Mouse (Mus musculus) urinary bladder, postnatal 4 days (tissue): ENCODE data around the gene Cyp2a4.
"Not testable (repeated sequence)": the region's sequence is repeated elsewhere in the genome, so short reads cannot be mapped to it uniquely, and the experiment has no call there.

Experiments
- DNase-seq, 2 experiments: peaks; one replicate each; pipeline ENCODE4 v3.0.0; 2021 to 2022; ENCODE audit warnings: low spot score in 2 of 2

Gene Cyp2a4

DNA sequence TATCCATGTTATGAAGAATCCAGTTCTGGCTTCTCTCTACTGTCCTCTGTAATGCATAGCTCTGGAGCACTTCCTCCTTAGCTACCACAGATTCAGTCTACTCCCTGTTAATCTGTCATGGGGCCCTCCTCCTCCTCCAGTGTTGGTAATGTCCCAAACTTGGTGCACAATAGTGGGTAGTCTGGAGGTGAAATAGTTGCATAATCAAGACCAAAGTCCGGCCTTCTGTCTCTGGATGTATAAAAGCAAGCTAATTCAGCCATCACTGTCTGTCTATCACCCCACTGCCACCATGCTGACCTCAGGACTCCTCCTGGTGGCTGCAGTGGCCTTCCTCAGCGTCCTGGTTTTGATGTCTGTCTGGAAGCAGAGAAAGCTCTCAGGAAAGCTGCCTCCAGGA is at the start of gene Cyp2a4:
TSS of gene Cyp2a4 (plus strand) at position 244 of the 400 bp plus-strand sequence.
- DNase-seq = not testable (repeated sequence)

- not testable (repeated sequence) for DNase-seq
These were observed 46.9 kb upstream of the Cyp2a4 start, which contains the start of gene Vmn1r184 for GRCm38 (mm10) chr7:26260034-26260433. TSS of gene Vmn1r184 (plus strand) at chr7:26260334.

DNA sequence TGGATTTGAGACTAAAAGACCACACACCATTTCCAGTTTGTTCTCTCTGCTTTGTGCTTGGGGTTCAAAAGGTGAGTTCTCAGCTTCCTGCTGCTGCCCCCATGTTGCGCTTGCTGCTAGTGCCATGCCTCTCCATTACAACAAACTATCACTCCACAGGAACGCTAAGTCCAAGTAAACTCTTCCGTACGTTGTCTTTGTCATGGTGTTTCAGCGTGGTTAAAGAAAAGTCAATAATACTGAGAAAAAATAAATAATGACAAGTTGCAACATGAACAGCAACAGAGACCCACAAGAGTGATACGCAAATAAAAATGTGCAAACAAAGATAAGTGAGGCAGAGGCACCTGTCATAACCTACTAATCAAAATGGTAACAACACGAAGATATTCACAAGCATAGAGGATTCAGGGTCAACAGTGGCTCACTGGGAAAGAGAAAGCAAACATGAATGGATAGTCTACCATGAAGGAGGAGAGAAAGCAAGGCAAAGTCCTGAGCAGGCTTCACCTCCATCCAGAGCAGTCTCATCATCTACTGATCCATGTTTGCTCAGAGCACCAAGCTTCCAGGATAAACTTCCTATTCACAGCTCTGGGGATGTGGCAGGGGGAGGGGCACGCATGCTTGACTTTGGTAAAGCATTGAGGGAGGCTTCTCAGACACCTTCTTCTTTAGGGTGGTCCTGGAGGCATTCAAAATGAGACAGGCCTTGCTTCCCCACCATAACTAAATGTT is 3.4 kb upstream of the Cyp2a4 start:
- DNase-seq = not testable (repeated sequence)

DNA sequence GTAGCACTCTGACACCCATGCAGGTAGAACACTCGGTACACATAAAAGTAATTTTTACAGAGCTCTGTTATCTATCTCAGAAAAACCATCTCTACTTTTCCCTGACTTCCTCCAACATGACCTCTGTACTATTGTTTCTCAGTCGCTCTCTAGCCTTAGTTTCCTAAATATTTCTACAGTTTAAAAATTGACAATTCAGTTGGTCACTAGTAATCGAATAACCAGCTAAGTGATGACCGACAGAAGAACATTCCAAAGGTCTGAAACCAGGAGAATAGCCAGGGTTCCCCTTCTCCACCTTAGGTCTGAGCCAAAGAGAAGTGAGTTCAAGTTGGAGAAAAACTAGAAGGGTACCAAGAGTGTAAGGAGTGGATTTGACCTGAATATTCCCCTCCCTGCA is 4.8 kb downstream of the Cyp2a4 start:
- DNase-seq = not testable (repeated sequence)

DNA sequence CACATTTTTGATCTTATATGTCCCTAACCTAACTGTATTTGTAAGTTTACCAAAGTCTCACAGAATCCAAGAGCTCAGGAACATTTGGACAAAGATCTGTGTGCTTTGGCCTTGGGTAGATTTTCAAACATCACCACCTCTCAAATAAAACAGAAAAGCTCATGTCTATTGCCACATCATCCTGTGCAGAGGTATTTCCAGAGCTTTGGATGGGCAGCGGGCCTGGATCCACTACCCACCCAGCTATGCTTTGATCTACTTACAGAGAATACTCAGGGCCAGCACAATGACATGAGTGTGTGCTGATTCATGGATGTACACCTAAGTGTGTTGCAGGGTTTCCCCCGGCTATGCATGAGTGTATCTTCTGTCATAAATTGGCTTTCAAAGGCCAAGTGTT is 8.2 kb downstream of the Cyp2a4 start:
- not testable (repeated sequence) for DNase-seq

- not testable (repeated sequence) for DNase-seq
These were observed 8.8 kb downstream of the Cyp2a4 start for GRCm38 (mm10) chr7:26315809-26316208.

GRCm38 (mm10) chr7:26320361-26320760 is 13.4 kb downstream of the Cyp2a4 start:
- not testable (repeated sequence) for DNase-seq

GRCm38 (mm10) chr7:26350177-26350576 is 43.2 kb downstream of the Cyp2a4 start:
- DNase-seq = not testable (repeated sequence)

- DNase-seq = not testable (repeated sequence)
These were observed 45.3 kb downstream of the Cyp2a4 start for GRCm38 (mm10) chr7:26352258-26352657.

DNA sequence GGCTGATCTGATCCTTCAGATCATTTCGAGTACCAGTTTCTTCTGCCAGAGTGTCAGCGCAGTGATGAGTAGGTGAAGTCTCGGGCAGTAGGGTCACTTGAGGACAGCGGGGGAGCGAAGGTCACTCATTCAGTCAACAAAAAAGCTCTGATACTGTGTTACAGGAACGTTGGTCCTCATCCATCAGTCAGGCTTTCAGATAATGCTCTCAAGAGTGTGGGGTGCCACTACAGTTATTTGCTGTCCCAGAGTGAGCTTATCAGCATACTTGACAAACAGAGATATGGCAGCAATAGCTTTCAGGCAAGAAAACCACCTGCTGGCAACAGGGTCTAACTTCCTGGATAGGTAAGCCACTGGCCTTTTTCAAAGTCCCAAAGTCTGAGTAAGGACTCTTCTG is 49.8 kb downstream of the Cyp2a4 start:
- not testable (repeated sequence) for DNase-seq
